Mouse (Mus musculus) telencephalon, adult 2 months (tissue): ENCODE data around the gene Gm15093.
"Not testable (repeated sequence)": the region's sequence is repeated elsewhere in the genome, so short reads cannot be mapped to it uniquely, and the experiment has no call there.

Experiments used
- DNase-seq: peaks from one replicate; pipeline ENCODE4 v3.0.0-alpha.2; 2011; ENCODE audit warnings: low read depth, low spot score

Gene Gm15093

GRCm38 (mm10) chrX:149272077-149272476, at the start of gene Gm15093:
TSS of gene Gm15093 (plus strand) at chrX:149272377.
- not testable (repeated sequence) for DNase-seq
